Mouse (Mus musculus) stomach, embryonic 15.5 days (tissue): ENCODE data around the gene Syt7. TPM values are rescaled to one million over a fixed set of nuclear protein-coding genes. Genes with fewer than 3 reads are reported as not detected.

Source experiments
- ATAC-seq: fragments of 200-750 bp; cut with Nextera tagmentation; 2 replicates; pipeline ENCODE4 v1.8.0; 2017; ENCODE audit warnings: low read depth, moderate number of reproducible peaks, moderate TSS enrichment; ENCODE audit not compliant: insufficient read depth, low FRiP score
- H3K27ac ChIP-seq: fragments of 300-500 bp; sonication (generic); 2 replicates; pipeline ENCODE4 v1.5.1; 2015; ENCODE audit warnings: mild to moderate bottlenecking, inconsistent platforms
- H3K27me3 ChIP-seq: fragments of 300-500 bp; sonication (generic); replicated peaks from 2 replicates; pipeline ENCODE4 v1.6.1; 2015; ENCODE audit warnings: inconsistent platforms
- H3K36me3 ChIP-seq: fragments of 300-500 bp; sonication (generic); 2 replicates; pipeline ENCODE4 v1.6.1; 2015; ENCODE audit warnings: inconsistent platforms
- H3K4me1 ChIP-seq: fragments of 300-500 bp; sonication (generic); 2 replicates; pipeline ENCODE4 v1.6.1; 2015; ENCODE audit warnings: inconsistent platforms
- H3K4me2 ChIP-seq: fragments of 300-500 bp; sonication (generic); 2 replicates; pipeline ENCODE4 v1.6.1; 2015; ENCODE audit warnings: mild to moderate bottlenecking, inconsistent platforms
- H3K4me3 ChIP-seq: fragments of 300-500 bp; sonication (generic); replicated peaks from 2 replicates; pipeline ENCODE4 v1.5.1; 2015; ENCODE audit warnings: inconsistent platforms
- H3K9ac ChIP-seq: fragments of 300-500 bp; sonication (generic); 2 replicates; pipeline ENCODE4 v1.6.1; 2015; ENCODE audit warnings: inconsistent platforms
- H3K9me3 ChIP-seq: fragments of 300-500 bp; sonication (generic); 2 replicates; pipeline ENCODE4 v1.6.1; 2016; ENCODE audit warnings: inconsistent platforms
- WGBS: fragments of 180-500 bp; shearing (Covaris S2); methylation state at CpG from one replicate; pipeline ENCODE4 v1.1.7; 2015; 5-methylcytosine and 5-hydroxymethylcytosine counted together
- polyA plus RNA-seq: library from polyadenylated mRNA; unstranded; fragments of >200 nt; fragmentation: Nextera tagmentation; extraction: Ambion mirVana; gene quantifications from 2 replicates; pipeline ENCODE4 v1.2.1, GENCODE M21; 2015

The Syt7 gene
- polyA plus RNA-seq, 1 experiment from 2014 or later = 2.6 TPM

- WGBS = 21% methylated on average over 6 of the region's 6 CpGs
- no peaks in the 10 kb centered on the region for H3K9me3 ChIP-seq
- ATAC-seq = no peak
These were observed 84.9 kb downstream of the Syt7 start for GRCm38 (mm10) chr19:10473779-10474178.

GRCm38 (mm10) chr19:10479541-10479940, 90.7 kb downstream of the Syt7 start:
- no peak overlapping the region for H3K9ac ChIP-seq
- no peaks in the 10 kb centered on the region for H3K27me3 ChIP-seq
- WGBS = 53% methylated on average over 4 of the region's 4 CpGs
- no peak overlapping the region for H3K27ac ChIP-seq
- ATAC-seq = no peak
- H3K4me3 ChIP-seq = no peak overlapping the region
- no peaks in the 10 kb centered on the region for H3K36me3 ChIP-seq
- H3K4me2 ChIP-seq = no peak overlapping the region
- H3K4me1 ChIP-seq = no peaks in the 10 kb centered on the region
- no peaks in the 10 kb centered on the region for H3K9me3 ChIP-seq

More at GRCm38 (mm10) chr19:10473779-10474178, 84.9 kb downstream of the Syt7 start:
- Histone ChIP-seq H3K4me3 (no peak overlapping the region), H3K4me2 (no peak overlapping the region), H3K4me1 (0 out of 2 replicates have a peak, but pooled peaks cover 3% of the 10 kb centered on the region), H3K9ac (no peak overlapping the region), H3K36me3 (no peaks in the 10 kb centered on the region), H3K27ac (no peak overlapping the region), H3K27me3 (no peaks in the 10 kb centered on the region)

GRCm38 (mm10) chr19:10482703-10483102, 93.8 kb downstream of the Syt7 start, which contains the start of gene Ppp1r32:
Gene Ppp1r32 (minus strand): TSS chr19:10482928.
- Histone ChIP-seq H3K27ac (no peak within 1 kb of the TSS), H3K9ac (no peak within 1 kb of the TSS)

GRCm38 (mm10) chr19:10486264-10486738, 97.4 kb downstream of the Syt7 start:
- ATAC-seq = peak; percentile 30; the same call in 1 of the 2 replicates
- Histone ChIP-seq H3K4me2 (no peak overlapping the region), H3K4me3 (no peak overlapping the region), H3K9ac (no peak overlapping the region), H3K27me3 (0 out of 2 replicates have a peak, but pooled peaks cover 6% of the 10 kb centered on the region), H3K36me3 (no peaks in the 10 kb centered on the region), H3K27ac (no peak overlapping the region), H3K9me3 (no peaks in the 10 kb centered on the region), H3K4me1 (0 out of 2 replicates have a peak, but pooled peaks cover 3% of the 10 kb centered on the region)
- 18% methylated on average over 9 of the region's 9 CpGs for WGBS

More at GRCm38 (mm10) chr19:10482703-10483102, 93.8 kb downstream of the Syt7 start, which contains the start of gene Ppp1r32:
- whole genome bisulfite sequencing = 38% methylated on average over 6 of the region's 6 CpGs
- Histone ChIP-seq H3K9me3 (no peaks in the 10 kb centered on the region), H3K36me3 (no peaks in the 10 kb centered on the region), H3K4me3 (no peak within 1 kb of the TSS), H3K4me1 (0 out of 2 replicates have a peak, but pooled peaks cover 3% of the 10 kb centered on the region), H3K4me2 (no peak within 1 kb of the TSS), H3K27me3 (0 out of 2 replicates have a peak, but pooled peaks cover 6% of the 10 kb centered on the region)
- ATAC-seq = no peak; the same call in 1 of the 2 replicates

- Histone ChIP-seq H3K9me3 (no peaks in the 10 kb centered on the region), H3K4me2 (no peak overlapping the region), H3K27ac (no peak overlapping the region), H3K4me3 (no peak overlapping the region), H3K27me3 (no peaks in the 10 kb centered on the region), H3K4me1 (no peaks in the 10 kb centered on the region), H3K36me3 (0 out of 2 replicates have a peak, but pooled peaks cover 2% of the 10 kb centered on the region), H3K9ac (no peak overlapping the region)
- WGBS = 81% methylated on average over 1 of the region's 1 CpGs
- no peak for ATAC-seq
These were observed 106.8 kb downstream of the Syt7 start for GRCm38 (mm10) chr19:10495670-10496069.

GRCm38 (mm10) chr19:10496976-10497375, 108.1 kb downstream of the Syt7 start:
- Histone ChIP-seq H3K4me1 (no peaks in the 10 kb centered on the region), H3K9ac (no peak overlapping the region), H3K36me3 (peaks cover 13% of the 10 kb centered on the region; the same call in 1 of the 2 replicates), H3K9me3 (no peaks in the 10 kb centered on the region), H3K27ac (no peak overlapping the region), H3K27me3 (no peaks in the 10 kb centered on the region), H3K4me2 (no peak overlapping the region), H3K4me3 (no peak overlapping the region)
- 48% methylated on average over 2 of the region's 2 CpGs for WGBS
- no peak for ATAC-seq

- Histone ChIP-seq H3K4me2 (no peak overlapping the region), H3K27me3 (no peaks in the 10 kb centered on the region), H3K9me3 (no peaks in the 10 kb centered on the region), H3K4me1 (no peaks in the 10 kb centered on the region), H3K4me3 (no peak overlapping the region), H3K36me3 (peaks cover 13% of the 10 kb centered on the region; the same call in 1 of the 2 replicates), H3K9ac (no peak overlapping the region), H3K27ac (no peak overlapping the region)
- 48% methylated on average over 8 of the region's 8 CpGs for WGBS
- ATAC-seq = no peak
These were observed 108.7 kb downstream of the Syt7 start for GRCm38 (mm10) chr19:10497512-10498160.

- peaks cover 13% of the 10 kb centered on the region; the same call in 1 of the 2 replicates for H3K36me3 ChIP-seq
- no peak for ATAC-seq
These were observed 111.7 kb downstream of the Syt7 start for GRCm38 (mm10) chr19:10500581-10500980.

GRCm38 (mm10) chr19:10502571-10502970, 113.7 kb downstream of the Syt7 start:
- Histone ChIP-seq H3K27me3 (no peaks in the 10 kb centered on the region), H3K36me3 (peaks cover 15% of the 10 kb centered on the region), H3K4me1 (no peaks in the 10 kb centered on the region), H3K27ac (no peak overlapping the region), H3K4me2 (no peak overlapping the region), H3K4me3 (no peak overlapping the region), H3K9ac (no peak overlapping the region), H3K9me3 (no peaks in the 10 kb centered on the region)
- WGBS = 3% methylated on average over 4 of the region's 4 CpGs
- peak; percentile 53; the same call in 1 of the 2 replicates for ATAC-seq

More at GRCm38 (mm10) chr19:10500581-10500980, 111.7 kb downstream of the Syt7 start:
- Histone ChIP-seq H3K27ac (peak overlapping the region; percentile 14; the same call in 1 of the 2 replicates), H3K4me3 (no peak overlapping the region), H3K4me1 (no peaks in the 10 kb centered on the region), H3K9me3 (no peaks in the 10 kb centered on the region), H3K4me2 (no peak overlapping the region), H3K9ac (no peak overlapping the region), H3K27me3 (no peaks in the 10 kb centered on the region)
- 61% methylated on average over 8 of the region's 8 CpGs for WGBS

Other genes with a start within 250 kb of the Syt7 start
- 111 and 122 TPM in 2 replicates for gene Fads1, start 206.2 kb upstream of the Syt7 start, polyA plus RNA-seq
- 473 and 509 TPM in 2 replicates for gene Tmem258, start 185.1 kb upstream of the Syt7 start, polyA plus RNA-seq
- 86.3 and 92.0 TPM in 2 replicates for gene Fen1, start 184.9 kb upstream of the Syt7 start, polyA plus RNA-seq
- 17.5 and 17.8 TPM in 2 replicates for gene Myrf, start 148.3 kb upstream of the Syt7 start, polyA plus RNA-seq
- 3.3 and 3.7 TPM in 2 replicates for gene Dagla, start 84.2 kb upstream of the Syt7 start, polyA plus RNA-seq
- 0.57 and 0.91 TPM in 2 replicates for gene Lrrc10b, start 68.4 kb downstream of the Syt7 start, polyA plus RNA-seq
- gene Ppp1r32, start 93.8 kb downstream of the Syt7 start, polyA plus RNA-seq = 0.19 and 0.22 TPM in 2 replicates
- 30.8 and 37.7 TPM in 2 replicates for gene Cpsf7, start 136.2 kb downstream of the Syt7 start, polyA plus RNA-seq
- 52.4 and 55.3 TPM in 2 replicates for gene Sdhaf2, start 137.1 kb downstream of the Syt7 start, polyA plus RNA-seq
- 36.0 and 36.6 TPM in 2 replicates for gene Tmem216, start 167.1 kb downstream of the Syt7 start, polyA plus RNA-seq
- 18.9 and 19.6 TPM in 2 replicates for gene Cyb561a3, start 188.1 kb downstream of the Syt7 start, polyA plus RNA-seq
- gene Tmem138, start 188.3 kb downstream of the Syt7 start, polyA plus RNA-seq = 28.4 and 29.4 TPM in 2 replicates
- gene Ddb1, start 216.2 kb downstream of the Syt7 start, polyA plus RNA-seq = 301 and 305 TPM in 2 replicates
- gene Tkfc, start 216.6 kb downstream of the Syt7 start, polyA plus RNA-seq = 20.3 and 21.8 TPM in 2 replicates
- 2.3 and 3.2 TPM in 2 replicates for gene Vwce, start 245.1 kb downstream of the Syt7 start, polyA plus RNA-seq